Mouse (Mus musculus): ENCODE measurements around the gene Vps37d.
"Not testable (repeated sequence)": the region's sequence is repeated elsewhere in the genome, so short reads cannot be mapped to it uniquely, and the experiment has no call there.

Gene Vps37d

DNA sequence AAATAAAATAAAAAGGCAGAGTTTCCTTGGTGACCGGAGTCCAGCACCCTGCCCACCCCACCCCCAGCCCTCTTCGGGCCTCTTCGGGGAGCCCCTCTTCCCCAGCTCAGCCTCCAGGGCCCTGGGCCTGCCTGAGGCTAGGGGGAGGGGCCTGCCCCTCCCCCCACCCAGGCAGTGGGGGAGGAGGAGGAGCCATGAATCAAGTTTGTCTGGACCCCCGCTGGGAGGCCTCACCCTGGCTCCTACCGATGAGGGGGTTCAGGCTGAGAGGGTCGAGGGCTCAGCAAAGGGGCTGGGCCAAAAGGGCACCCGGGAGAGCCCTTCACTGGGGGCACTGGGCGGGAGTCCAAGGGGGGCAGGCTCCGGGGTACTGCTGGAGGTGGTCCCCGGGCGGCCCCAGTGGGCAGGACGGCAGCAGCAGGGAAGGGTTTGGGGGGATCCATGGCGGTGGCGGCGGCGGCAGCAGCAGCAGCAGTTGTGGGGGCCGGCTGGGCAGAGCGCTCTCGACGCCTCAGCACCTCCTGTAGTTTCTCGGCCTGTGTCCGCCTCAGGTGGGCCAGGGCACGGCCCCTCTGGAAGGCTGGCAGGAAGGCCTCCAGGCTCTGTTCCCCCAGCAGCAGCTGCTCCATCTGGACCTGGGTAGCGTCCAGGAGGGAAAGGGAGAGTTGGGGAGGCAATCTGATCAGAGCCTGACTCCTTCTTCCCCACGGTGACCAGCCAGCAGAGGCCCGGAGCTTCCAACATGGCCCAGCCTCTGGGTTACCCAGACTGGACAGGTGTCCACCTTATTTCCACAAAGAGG, 4.5 kb downstream of the Vps37d start:
- DNase-seq (ENCODE audit: low spot score), result no peak

DNA sequence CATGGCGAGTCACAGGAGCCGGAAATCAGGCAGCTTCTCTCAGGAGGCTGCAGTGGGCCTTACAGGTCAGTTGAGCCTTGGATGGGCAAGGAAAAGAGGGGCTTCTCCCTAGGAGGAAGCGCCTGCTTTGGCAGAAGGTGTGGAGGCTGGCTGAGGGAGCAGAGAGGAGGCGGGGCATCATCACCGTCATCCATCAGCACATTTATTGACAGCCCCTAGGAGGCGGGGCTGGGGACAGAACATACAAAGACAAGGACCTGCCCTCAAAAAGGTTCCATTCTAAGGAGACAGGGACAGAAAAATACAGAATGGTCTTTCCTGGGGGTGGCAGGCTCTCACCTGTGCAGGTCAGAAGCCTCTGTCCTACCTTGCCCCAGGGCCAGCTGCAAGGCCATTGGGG, 5.3 kb downstream of the Vps37d start:
- DNase-seq (ENCODE audit: low spot score), result no peak

DNA sequence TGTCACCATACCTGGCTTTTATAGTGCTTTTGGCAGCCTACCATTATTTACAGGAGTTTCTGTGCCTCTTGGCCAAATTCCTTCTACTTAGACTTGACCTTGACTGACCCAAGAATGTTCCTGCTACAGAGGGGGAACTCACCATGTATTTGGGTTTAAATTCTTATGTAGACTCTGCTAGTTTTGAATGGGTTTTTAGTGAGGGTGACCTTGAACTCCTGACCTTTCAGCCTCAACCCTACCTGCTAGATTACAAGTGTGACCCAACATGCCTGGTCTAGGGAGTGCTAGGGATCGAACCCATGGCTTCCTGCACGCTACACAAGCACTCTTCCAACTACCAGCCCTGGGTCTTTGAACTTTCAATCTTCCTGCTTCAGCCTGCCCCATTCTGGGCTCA, 6.0 kb downstream of the Vps37d start:
- DNase-seq (ENCODE audit: low spot score), result no peak

DNA sequence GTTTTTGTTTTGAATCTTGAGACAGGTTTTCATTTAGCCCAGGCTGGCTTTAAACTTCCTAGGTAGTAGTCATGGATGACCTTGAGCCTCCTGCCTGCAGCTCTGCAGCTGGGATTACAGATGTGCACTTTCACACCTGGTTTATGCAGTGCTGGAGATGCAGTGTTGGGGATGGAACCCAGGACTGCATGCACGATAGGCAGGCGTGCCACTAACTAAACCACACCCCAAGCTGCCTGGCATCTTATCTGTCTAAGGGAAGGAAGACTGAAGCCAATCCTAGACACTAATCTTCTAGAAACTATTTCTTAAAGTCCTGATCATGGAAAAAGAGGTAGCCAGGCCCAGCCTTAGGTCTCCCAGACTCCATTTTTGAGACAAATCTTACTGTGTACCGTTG, 7.6 kb downstream of the Vps37d start:
- DNase-seq (ENCODE audit: low spot score), result no peak

DNA sequence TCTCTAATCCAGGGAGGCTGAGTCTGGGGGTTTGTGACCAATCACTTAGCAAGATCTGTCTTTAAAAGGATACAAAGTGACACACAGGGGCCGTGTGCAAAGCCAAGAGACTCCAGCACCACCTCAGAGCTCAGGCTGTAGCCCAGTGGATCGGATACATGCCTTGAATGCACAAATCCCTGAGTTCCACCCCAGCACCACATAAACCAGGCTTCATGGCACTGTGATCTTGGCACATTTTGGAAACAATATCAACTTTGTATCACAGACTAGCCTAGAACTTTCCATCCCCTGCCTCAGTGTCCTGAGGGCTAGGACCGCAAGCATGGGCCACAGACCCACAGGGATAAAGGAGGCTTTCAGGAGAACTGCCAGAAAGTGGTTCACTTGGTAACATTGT, 12.1 kb downstream of the Vps37d start:
- no peak for DNase-seq (ENCODE audit: low spot score)

DNA sequence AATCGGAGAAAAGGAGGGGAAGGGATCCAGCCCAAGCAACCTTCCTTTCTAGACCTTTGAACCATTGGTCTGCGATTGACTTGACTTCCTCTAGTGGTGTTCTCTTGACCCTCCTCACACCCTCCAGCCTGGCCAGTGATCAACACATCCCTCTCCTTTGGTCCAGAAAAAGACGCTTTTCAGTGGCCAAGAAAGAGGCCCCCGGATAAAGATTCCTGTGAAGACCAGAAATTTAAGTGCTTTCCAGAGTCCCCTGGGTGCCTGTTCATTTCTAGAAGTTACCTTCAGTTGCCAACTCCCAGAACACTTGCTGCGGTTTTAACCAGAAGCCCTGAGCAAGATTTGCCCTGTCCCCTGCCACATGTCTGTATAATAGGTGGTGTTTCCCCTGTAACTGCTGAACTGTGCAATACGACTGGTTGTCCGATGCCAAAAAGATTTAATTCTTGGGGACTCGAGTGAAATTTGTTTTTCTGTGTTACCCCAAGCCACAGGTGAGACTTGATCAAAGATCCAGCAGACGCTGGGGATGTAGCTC, 13.1 kb downstream of the Vps37d start, which contains the start of gene Bud23:
Gene Bud23, minus strand, starts transcription at position 51 of the 538 bp plus-strand sequence.
- not testable (repeated sequence) for DNase-seq (ENCODE audit: low spot score)

DNA sequence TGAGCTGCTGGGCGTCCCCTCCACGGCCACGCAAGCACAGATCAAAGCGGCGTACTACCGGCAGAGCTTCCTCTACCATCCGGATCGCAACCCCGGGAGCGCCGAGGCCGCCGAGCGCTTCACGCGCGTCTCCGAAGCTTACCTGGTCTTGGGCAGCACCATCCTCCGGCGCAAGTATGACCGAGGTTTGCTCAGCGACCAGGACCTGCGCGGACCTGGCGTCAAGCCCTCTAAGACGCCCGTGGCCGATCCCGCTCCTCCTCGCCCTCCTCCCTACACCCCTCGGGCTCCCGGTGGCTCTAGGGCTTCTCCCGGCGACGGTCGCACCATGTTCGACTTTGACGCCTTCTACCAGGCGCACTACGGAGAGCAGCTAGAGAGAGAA, 13.7 kb downstream of the Vps37d start:
- DNase-seq (ENCODE audit: low spot score), result no peak

DNA sequence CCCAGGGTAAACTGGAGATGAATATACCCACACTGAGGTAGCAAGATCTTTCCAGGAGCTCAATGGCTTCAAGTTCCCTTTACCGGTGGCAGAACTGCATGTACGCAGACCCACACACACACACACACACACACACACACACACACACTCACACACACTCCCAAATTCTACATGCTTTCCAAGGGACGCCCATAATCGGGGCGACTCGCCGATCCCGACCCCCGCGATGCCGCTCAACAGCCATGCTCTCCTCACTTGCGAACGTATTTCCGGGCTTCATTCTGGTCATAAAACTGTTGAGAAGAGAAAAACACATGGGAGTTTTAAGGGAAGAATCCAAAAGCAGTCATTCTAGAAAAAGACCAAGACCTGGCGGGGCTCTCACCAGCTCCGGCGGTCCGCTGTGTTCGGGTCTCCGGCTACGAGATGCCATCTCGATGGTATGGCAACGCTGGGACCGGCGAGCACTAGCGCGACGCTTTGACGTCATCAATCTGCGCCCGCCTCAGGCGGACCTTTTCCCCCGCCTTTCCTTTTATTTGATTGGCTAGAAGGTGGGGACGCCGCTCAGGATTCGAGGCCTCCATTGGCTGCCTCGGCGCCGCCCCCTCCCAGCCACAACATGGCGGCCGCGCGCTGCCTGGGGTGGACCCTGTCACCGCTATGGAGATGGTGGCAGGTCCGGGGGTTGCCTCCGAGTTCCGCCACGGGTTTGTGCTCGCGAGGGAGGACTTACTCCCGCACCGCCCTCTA, 14.3 kb downstream of the Vps37d start, which contains the start of gene Dnajc30:
Gene Dnajc30, plus strand, starts transcription at position 574 of the 753 bp plus-strand sequence.
- DNase-seq (ENCODE audit: low spot score), result peak; percentile 95

DNA sequence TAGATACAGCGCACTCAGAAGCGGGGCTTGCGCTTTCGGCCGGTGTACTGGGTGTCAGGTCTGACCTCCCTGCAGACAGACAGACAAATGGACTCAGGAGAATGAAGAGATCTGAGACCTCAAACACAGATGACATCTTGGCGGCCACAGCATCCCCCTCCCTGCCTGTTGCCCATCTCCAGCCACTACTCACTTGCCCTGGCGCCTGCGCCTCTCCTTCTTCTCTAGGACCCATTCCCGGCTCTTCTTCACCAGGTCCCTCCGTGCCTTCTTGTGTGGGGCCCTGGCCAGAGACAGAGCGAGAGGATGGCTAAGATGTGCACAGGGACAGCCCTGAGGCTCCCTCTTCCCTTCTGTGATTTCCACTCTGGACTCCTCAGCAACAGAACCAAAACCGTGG, 24.7 kb downstream of the Vps37d start:
- no peak for DNase-seq (ENCODE audit: low spot score)

DNA sequence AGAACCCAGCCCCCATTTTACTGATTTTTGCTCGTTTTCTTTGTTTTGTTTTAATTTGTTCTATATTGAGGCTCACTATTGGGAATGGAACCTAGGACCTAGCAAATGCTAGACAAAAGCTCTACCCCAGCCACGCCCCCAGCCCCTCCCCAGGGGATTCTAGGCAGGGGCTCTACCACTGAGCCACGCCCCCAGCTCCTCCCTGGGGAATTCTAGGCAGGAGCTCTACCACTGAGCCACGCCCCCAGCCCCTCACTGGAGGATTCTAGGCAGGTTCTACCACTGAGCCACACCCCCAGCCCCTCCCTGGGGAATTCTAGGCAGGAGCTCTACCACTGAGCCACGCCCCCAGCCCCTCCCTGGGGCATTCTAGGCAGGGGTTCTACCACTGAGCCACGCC, 28.8 kb downstream of the Vps37d start:
- not testable (repeated sequence) for DNase-seq (ENCODE audit: low spot score)

DNA sequence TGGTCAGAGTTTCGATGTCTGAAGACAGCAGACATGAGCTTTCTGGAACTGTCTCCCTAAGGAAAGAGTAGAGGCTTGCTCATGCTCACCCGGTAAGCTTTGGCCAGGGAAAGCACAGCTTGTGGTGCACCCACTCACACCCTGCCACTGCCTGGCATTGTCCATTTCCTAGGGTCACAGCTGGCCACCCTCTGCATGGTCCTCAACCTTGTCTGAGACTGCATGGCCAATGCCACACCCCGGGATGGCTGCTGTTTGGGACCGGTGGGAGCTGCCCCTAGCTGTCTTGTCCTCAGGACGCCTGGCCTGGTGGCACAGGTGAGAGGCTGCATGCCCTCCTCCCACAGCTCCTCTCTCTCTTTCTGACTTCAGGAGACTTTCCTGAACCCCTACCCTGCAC, 29.5 kb downstream of the Vps37d start:
- no peak for DNase-seq (ENCODE audit: low spot score)

DNA sequence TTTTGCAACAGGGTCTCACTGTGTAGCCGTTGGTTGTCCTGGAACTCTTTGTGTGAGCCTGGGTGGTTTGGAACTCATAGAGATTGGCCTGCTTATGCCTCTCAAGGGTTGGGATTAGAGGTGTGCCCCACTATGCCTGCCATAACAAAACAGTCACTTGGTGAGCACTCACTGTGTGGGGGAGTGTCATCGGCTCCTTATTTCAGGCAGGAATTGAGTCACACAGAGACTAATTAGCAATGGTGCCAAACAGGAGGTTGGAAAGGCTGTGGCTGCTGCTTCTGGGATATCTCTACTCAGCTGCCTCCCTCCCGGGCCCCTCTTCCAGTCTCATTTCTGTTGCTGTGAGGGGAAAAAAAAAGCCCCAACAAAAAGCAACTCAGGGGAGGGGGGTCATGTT, 33.5 kb downstream of the Vps37d start:
- no peak for DNase-seq (ENCODE audit: low spot score)

DNA sequence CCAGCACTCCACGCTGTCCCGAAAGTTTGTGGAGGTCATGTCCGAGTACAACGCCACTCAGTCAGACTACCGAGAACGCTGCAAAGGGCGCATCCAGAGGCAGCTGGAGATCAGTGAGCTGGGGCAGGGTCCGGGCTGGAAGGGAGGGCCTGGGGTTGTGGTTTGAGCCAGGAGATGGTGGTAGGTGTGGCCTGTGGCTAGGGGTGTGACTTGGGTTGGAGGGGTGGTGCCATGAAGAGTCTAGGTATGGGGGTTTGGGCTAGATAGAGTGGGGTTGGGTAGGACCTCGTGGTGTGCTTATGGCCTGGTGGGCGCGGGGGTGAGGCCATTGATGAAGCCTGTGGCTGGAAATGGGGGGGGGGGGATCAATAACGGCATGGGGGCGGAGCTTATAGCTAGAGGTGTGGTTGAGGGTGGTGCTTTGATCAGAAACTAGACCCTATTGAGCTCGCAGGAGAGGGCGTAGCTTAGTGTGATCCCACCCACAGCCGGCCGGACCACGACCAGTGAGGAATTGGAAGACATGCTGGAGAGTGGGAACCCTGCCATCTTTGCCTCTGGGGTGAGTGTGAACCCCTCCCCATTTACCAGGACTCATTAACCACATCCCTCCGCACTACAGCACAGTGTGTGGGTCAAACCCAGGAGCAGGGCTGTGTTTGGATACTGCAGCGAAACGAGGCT, 35.8 kb downstream of the Vps37d start:
- no peak for DNase-seq (ENCODE audit: low spot score)

DNA sequence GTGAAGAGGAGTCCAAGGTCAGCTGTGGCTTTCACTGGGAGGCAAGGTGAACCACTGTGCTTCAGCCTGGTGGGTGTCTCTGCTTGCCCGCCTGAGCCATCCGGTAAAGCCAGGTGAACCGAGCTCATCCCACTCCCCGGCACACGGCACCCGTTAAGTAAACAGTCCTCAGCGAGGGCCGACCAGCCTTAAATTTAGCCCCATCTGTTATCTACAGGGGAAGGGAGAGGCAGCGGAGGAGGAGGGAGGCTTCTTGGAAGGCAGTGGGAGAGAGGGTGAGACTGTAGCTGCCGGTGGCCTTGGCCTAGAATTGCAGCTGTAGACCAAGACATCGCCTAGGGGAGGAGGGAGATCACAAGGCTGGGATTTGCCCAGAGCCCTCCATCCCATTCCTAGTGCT, 37.3 kb downstream of the Vps37d start:
- DNase-seq (ENCODE audit: low spot score), result peak; percentile 62

DNA sequence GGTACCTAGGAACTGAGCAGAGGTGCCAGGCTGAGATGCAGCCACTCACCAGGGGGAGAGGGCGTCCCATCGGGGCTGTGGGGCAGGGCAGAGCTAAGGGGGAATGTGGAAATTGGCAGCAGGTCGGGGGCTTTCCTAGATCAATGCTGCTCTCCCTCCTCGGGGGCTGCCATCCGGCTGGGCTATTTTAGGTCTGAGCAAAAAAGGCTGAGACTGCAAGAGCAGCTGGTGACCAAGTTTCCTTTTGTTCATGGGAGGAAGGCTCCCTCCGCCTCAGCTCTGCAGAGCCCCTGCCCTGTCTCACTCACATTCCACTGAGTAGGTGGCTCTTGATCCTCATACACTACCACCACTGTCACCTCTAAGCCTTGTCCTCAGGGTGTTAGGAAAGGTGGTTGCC, 38.0 kb downstream of the Vps37d start:
- DNase-seq (ENCODE audit: low spot score), result no peak

DNA sequence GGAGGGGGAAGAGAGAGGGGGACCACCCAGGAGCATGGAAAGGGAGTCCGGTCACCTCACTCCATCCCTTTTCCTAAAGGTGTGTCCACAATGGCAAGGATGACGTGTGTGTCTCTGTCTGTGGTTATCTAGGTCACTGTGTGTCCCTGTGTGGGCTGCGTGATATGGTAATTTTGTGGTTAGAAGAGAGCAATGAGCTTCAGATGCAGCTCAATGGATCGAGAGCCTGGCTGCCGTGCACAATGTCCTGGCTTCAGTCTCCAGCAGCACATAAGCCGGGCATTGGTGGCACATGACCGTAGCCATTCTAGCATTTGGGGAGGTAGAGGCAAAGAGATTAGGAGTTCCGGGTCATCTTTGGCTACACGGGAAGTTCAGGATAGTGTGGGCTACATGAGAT, 38.5 kb downstream of the Vps37d start:
- DNase-seq (ENCODE audit: low spot score), result no peak

DNA sequence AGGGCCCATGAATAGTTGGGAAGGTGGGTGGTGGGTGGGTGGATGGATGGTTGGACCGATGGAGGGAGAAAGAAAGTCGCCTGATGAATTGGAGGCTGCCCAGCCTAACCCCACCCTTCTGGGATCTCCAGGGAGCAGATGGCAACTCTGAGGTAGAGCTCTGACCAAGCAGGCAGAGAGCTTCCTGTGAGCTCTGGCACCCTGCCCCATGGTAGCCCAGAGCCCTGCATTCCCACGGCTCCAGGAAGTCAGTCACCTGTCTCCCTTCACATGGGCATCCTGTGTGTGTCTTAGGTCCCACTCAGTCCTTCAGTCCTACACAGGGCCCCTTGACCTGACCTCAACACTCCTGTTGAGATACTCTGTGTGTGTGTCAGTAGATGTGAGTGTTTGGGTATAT, 40.1 kb downstream of the Vps37d start:
- no peak for DNase-seq (ENCODE audit: low spot score)

DNA sequence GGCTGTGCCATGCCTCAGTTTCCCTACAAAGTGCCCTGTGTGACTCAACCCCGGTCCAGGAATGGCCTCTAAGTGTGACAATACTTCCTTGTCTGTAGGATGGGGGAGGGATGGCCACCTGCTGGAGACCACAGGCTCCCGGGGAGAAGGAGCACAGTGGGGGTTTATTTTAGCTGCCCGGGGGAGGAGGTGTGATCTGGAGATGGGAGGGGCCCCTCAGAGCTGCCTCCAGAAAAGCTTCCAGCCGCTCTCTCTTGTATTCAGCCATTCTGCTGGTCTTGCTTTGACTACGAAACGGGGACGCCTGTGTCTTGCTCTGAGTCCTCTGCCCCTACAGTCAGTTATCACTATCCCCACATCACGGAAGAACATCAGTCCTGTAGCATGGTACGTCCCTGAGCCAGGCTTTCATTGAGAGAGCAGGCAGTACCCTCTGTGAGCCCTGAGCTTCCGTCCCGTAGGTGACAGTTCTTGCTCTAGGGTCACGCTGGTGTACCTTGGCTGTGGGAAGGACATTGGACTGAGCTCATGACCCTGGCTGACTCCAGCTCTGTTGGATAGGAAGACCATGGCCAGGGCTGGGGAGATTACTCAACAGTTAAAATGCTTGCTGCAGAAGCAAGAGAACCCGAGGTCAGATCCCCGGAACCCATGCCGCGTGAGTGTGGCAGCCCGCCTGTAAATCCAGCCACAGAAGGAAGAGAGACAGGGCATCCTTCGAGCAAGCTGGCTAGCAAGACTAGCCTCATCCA, 42.3 kb downstream of the Vps37d start:
- DNase-seq (ENCODE audit: low spot score), result no peak

DNA sequence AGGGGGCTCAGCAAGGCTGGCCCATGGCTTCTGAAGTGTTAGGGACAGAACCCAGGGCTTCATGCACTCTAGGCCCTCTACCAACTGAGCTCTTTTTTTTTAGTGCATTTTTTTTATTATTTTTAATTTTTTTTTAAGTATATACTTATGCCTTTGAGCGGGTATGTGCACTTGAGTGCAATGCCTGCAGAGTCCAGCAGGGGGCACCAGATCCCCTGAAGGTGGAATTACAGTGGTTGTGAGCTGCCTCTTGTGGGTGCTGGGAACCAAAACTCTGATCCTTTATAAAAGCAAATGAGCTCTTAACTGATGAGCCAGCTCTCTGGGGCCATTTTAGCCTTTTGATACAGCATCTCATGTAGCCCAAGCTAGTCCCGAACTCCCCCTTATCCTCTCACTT, 43.5 kb downstream of the Vps37d start:
- no peak for DNase-seq (ENCODE audit: low spot score)

DNA sequence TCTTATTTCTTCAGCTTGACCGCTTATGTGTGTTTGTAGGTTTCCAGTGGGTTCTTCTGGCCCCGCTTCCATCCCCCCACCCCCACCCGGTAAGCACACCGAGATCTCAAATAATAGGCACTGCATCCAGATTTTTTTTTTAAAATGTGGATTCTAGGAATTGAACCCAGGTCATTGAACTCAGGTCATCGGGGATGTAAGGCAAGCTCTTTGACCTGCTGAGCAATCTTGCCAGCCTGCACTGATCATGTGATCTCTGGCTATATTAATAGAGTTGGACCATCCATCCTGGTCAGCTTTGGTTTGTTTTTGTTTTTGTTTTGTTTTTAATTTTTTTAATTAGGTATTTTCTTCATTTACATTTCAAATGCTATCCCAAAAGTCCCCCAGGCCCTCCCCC, 45.5 kb downstream of the Vps37d start:
- no peak for DNase-seq (ENCODE audit: low spot score)

DNA sequence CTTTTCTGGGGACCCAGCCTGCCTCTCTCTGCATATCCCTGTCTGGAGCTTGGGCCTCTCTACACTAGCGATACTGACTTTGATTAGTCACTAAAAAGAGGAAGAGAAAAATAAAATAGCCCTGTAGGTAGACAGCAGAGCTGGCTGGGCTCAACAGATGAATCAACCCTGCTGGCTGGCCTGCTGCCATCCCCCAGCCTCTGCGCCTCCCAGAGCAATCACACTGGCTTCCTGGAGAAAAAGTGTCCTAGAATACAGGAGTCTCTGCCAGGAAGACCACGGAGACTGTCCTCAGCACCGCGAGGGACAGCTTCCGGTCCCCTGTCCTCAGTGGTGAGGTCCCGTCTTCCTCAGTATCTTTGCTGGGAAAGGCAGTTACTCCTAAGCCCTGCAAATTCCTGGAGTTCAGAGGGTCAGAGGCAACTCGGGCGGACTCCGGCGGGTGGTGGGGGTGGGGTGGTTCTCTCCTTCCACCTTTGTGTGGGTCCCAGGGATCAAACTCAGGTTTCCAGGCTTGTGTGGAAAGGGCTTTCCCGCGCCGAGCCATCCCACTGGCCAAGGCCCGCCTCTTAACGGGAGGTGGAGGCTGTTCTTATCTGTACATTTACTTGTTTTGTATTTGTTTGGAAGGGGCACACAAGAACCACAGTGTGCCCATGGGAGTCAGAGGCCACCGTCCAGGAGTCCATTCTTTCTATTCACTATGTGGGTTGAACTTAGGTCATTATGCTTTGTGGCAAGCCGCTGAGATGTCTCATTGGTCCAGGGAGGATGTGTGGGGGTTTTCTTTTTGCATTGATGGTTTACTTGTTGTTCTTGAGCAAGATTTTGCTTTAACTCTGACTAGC, 48.8 kb downstream of the Vps37d start:
- peak; percentile 63 for DNase-seq (ENCODE audit: low spot score)
